Mouse (Mus musculus) fat pad, adult 2 months (tissue): ENCODE results near the gene Bad.
A peak's percentile ranks its signal among the peaks of the same experiment; 100 is the strongest.

ENCODE experiments used
- DNase-seq: peaks from one replicate; pipeline ENCODE4 v3.0.0-alpha.2; 2011; ENCODE audit warnings: low read depth, low spot score; ENCODE audit errors: extremely low read depth

The Bad gene

DNA sequence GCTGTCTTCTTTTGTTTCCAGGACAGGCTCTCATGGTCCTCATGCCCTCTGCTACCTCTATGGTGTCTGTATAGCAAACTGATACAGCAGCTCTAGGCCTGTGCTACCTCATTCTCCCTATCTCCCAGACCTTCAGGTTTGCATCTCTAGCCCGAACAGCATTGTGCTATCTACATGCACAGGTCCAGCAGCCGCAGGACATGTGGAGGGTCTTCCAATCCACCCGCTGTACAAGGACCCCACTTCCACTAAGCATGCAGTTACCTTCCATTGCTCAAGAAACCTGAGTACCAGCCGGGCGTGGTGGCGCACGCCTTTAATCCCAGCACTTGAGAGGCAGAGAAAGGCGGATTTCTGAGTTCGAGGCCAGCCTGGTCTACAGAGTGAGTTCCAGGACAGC is 27.1 kb upstream of the Bad start:
- DNase-seq, result no peak

DNA sequence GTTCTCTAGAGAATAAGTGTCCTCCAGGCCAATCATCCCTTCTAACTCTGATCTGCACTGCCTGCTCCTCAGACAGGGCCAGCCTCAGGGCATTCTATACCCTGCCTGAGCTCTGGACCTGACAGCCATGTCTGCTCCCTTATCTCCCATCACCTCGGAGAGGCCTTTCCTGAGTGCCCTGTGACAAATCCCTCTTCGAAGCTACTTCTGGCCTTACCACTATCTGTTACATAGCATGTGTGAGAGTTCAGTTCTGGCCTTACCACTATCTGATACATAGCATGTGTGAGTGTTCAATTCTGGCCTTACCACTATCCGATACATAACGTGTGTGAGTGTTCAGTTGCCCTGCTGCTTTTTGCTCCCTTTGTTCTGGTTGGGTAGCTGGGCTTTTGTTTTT is 26.4 kb upstream of the Bad start:
- DNase-seq, result no peak

- no peak for DNase-seq
Observed at GRCm38 (mm10) chr19:6916496-6916895, 25.2 kb upstream of the Bad start.

DNA sequence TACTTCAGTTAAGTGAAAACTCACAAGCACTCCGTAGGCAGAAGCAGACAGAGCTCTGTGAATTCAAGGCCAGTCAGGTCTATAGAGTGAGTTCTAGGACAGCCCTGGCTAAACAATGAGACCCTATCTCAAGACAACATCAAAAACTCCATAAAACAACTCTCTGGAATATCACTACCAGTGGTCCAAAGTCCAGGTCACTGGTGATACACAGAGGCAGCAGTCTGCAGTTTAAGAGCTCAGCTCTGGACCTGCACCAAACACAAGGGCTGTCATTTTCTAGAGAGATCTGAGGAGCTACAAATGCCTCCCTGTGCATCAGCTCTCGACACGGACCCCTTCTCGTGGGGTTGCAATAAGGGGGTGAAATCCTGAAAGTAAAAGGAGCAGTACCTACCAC is 23.3 kb upstream of the Bad start:
- DNase-seq, result no peak

- no peak for DNase-seq
Observed at GRCm38 (mm10) chr19:6919431-6919830, 22.2 kb upstream of the Bad start.

DNA sequence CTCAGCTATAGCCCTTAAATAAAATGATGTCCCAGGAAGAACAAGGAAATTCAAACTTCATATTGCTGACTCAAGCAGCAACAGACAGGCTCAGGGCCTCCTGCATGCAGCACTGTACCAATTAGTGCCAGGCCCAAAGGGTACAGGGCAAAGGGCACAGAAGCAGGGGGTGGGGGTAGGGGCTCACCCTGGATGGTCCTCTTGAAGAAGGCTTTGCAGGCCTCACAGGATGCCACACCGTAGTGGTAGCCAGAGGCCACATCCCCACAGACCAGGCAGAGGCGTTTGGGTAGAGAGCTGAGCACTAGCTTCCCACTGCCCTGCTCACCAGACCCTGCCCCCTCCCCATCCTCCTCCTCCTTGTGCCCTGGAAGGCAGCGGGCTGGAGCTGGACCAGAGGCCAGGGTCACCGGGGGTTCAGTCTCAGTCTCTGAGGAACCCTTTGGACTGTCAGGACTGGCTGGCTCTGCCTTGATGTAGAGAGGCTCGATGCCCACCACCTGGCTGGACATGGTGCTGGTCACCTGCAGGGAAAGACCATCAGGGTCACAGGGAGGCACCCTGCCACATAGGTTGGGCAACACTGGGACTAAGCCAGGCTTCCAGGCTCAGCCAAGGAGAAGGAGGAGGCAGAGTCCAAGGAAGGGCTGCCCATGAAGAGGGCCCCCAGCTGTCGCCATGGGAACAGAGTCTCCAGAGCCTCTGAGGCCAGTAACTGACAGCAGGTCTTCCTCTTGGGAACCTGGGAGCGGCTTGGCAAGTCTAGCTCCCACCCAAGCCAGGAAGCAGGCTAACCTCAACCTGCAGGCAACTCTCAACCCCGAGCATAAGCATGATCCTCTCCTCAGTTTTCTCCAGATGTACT is 21.6 kb upstream of the Bad start:
- no peak for DNase-seq

DNA sequence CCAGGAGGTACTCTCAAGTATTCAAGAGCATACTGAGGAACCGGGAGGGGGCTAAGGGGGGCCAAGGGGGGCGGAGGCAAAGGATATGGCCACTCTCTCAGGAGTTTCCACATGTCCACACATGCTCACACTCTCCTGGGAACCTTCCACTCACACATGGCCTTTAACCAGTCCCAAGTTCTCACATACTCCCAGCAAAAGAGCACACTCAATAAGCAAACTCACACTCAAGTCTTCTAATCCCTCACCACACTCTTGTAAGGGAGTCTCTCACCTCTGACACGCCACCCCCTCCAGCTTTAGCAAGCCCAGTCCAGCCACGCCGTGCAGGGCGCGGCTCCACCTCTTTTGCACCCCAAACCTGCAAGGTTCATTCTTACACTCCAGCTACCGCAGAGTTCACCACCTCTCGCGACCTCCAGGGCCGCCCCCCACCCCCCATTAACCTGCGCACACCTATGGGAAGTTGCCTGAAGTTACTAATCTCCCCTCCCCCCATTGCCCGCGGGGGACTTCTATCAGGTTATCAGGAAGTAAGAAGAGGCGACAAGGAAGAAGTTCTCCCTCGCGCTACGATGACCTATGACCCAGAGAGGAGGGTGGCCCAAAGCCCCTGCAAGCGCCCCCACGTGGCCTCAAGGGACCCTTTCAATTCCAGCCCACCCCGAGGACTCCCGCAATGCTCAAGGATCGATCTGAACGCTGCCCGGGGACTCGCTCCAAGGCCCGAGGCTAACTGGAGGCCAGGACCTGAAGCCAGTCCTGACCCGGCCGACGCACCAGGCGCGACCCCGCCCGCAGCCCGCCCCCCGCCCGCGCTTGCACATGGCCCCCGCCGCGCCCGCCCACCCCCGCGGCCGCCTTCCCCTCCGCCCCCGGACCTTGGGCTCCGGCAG is 20.7 kb upstream of the Bad start:
- no peak for DNase-seq

DNA sequence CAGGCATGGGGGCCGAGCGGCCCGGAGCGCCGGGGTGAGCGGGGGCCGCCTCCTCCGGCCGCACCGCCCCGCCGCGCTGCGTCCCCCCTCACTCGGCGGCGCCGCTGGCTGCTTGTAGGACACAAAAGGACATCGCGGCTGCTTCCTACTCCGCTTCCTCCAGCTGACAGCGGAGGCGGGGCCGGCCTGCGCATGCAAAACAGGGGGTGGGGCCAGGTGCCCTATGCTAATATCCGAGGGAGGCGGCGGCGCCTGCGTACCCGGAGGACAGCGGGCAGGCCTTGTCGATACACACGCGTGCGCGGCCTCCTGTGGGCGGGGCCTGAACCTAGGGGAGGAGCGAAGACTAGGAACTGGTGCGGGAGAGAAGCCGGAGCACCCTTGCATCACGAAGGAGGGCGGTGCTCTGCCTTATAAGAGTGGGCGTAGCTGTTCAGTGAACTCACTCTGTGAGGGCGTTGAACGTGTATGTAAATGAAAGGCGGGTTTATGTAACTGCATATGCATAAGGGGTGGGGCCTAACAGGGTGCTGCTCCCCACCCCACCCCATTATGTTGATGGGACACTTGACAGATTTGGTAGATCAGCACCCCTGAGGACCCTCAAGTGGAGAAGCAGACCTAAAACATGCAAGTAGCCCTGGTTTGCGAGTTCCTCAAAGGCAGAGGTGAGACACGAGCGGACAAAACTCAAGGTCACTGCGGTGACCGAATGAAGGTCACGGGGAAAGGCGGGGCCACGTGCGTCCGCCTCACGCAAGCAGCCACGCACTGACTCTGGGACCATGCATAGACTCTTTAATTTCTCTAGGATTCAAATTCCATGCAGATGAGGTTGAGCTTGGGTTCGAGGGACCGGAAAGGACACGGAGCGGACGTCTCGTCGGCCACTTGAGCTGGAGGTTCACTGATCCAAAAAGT is 19.8 kb upstream of the Bad start, which contains the start of gene Esrra:
Esrra (minus strand) TSS at position 167 of the 921 bp plus-strand sequence.
- DNase-seq, result peak; percentile 98

DNA sequence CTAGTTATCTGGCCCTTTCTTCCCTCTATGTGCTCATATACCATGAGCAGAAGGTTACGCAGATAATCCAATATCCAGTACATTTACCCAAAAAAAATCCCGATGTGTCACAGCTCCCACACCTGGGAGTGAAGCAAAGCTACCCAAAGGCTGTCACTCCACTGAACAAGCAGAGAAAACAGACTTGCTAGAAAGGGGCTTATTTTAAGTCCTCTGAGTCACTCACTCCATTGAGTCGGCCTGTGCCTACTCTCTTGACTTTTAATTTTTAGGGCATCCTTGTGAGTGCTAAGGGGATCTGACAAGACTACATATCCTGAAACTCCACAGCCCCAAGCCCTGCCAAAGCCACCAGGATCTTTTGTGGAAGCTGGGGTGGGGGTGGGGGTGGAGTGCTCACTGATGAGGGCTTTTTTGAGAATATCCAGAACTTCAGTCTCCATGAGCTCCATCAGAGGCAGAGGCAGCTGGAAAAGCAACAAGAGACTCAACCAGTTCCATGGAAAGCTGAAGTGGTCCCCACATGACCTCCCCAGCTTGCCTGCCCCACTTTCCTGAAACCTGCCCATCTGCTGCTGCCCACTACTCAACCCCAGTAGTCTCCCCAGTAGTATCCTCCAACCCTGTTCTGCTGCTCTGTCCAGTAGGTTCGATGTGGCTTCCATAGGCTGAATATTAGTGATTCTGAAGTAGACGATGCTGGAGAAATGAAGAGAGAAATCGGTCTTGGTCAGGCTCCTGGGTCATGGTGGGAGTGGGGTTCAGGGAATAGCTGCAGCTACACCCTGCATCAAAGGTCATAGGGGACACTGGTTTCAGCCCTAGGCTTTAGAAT is 18.5 kb upstream of the Bad start:
- DNase-seq, result no peak

DNA sequence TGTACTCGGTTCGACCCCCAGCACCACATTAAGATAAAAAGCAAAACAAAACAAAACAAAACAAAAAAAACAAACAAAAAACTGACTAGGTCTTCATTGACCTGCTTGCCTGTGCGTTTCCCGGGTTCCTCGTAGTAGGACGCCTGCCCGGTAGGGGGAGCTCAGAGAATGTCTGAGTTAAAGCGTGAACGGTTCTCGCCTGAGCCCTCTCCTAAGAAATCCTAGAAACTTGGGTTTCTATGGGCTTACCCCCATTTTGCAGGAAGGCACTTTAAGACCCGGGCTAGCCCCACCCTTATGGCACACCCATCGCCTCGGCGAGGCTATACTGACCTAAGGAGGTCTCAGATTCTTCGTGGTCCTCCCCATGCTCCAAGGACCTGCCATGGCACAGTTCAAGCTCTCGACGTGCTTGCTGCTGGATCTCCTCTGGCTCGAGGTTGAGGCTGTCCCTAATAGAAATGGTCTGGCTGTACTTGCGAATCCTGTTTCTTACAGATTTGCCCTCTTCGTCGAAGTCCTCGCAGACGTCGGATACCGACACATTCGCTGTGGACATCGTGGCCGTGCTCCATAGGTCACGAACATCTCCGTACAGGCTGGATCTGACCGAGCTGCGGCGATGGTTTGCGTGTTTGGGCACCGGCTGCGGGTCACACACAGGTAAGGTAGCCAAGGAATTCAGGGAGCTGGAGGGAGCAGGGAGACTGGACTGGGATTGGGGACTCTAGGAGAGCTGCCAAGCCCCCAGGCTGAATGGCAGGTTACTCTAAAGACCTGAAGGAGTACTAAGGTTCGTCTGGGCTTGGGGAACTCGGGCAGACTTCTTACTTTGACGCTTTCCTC is 17.0 kb upstream of the Bad start:
- no peak for DNase-seq

GRCm38 (mm10) chr19:6925307-6925573 is 16.4 kb upstream of the Bad start, which contains the start of gene Catsperz:
Gene Catsperz, minus strand, starts transcription at chr19:6925380.
- no peak for DNase-seq

DNA sequence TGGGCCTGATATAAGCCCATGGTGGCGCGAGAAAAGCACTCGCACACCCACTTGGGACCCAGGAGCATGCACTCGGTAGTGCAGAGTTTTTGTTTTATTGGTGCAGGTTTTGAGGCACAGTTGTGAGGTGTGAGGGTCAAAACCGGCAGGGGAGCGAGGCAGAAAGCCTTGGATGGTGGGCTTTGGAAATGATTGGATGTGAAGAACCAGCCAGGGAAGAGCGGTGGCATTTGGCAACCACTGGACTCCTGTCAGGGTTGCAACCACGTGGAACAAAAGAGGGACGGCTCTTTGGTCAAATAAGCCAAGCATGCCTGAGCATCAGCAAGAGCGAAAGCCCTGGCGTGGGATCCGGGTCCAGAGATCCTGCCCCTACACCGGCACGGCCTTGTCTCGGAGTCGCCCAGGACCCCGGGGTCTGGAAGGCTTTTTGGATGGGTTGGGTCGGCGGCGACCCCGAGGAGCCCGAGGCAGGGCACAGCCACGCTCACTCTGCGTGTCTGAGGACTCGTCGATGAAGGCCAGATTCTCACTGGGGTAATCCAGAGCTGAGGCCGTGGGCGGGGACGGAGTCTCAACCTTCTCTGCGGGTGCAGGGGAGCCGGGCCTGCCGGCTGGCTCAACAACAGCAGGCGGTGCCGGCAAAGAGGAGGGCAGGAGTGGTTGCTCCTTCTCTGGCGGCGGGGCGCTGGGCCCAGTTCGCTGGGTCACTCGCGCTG is 15.9 kb upstream of the Bad start:
- no peak for DNase-seq

DNA sequence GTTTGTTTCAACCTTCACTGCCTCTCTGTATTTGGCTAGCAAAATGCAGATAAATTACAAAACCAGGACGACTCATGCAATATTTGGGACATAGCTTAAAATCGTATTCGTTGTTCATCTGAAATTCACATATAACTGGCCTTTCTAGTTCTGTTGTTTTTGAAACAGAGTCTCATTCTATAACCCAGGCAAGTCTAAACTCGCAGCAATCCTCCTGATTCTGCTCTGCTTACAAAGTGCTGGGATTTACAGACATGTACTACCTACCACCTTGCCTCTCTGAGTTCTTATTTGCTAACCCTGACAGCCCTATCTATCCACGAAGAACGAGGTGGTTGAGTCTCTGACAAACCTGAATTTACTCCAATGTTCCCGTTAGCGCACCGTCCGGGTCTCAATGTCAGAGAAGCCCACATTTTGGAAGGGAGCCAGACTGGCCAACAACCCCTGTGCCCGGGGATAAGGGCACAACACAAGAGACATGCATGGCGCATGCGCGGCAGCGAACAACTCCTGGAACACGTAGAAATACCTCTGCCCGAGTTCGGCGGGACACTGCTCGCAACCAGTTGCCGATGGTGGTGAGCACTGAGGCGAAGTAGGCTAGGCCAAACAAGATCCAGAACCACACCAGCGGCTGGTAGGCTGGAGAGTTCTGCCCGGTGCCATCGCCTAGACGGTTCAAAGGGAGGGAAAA is 15.0 kb upstream of the Bad start:
- peak; percentile 83 for DNase-seq

DNA sequence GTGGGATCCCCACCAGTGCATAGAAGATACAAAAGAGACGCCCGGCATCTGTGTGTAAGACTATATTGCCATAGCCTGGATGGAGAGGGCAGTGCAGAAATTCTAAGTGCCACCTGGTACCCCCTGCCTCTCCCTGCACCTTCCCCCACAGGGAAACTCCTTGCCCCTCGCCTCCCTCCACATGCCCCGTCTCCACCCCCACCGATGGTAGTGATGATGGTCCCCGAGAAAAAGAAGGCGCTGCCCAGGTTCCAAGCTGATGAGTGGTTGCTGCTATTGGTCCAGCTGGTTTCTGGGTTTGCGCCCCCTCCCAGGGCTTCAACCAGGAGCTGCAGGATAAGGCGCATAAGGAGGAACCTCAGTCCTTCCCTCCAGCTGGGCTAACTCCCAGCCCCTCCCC is 13.6 kb upstream of the Bad start:
- DNase-seq, result no peak

DNA sequence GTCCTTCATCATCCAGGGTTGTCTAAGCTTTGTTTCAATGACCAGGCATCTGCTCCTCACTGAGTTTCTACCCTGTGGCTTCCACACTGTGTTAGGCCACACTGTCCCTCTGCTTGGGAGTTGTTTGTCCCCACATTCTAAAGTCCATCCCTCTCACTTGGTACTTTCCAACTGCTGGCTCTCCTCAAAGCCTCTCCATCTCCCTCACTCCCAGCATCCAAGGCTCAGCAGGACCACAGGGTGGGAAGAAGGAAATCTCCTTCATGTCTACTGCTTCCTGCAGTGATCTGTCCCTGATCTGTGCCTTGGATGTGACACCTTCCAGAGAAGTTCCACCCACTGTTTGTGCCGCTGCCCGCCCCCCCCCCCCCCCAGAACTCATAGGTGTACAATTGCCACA is 10.7 kb upstream of the Bad start:
- no peak for DNase-seq

GRCm38 (mm10) chr19:6932018-6932417 is 9.6 kb upstream of the Bad start:
- DNase-seq, result no peak

GRCm38 (mm10) chr19:6933102-6933435 is 8.6 kb upstream of the Bad start:
- DNase-seq, result no peak
